Mouse (Mus musculus): ENCODE measurements around the gene Olfr145.

Olfr145 gene

DNA sequence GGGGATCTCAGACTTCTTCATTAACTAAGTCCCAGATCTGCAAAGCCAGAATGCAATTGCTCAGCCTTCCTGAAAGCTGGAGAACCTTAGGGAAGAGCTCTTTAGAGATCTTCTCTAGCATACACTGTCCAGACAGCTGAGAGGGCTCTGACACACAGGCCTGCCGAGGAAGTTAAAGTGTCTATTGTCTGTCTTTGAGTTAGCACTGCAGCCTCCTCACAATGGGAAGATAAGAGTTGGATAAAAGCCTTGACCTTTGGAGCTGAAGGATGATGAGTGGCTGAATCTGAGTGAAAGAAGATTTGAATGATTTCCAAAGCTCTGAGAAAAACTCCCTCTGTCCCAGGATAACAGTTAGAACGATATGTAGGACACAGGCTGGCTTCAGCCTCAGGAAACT is at the start of gene Olfr145:
Gene Olfr145, plus strand, starts transcription at position 64 of the 400 bp plus-strand sequence.
- DNase-seq (ENCODE audit: low read depth, low spot score), result no peak

DNA sequence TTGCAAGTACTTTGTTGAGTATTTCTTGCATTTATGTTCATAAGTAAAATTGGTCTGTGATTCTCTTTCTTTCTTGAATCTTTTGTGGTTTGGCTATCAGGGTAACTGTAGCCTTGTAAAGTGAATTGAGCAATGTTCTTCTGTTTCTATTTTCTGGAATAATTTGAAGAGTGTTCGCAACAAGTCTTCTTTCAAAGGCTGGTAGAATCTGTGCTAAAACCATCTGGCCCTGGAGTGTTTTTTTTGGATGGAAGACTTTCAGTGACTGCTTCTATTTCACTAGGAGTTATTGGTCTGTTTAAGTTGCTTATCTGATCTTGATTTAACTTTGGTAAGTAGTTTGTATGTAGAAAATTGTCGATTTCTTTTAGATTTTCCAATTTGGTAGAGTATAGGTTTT is 47.3 kb upstream of the Olfr145 start:
- no peak for DNase-seq (ENCODE audit: low read depth, low spot score)

DNA sequence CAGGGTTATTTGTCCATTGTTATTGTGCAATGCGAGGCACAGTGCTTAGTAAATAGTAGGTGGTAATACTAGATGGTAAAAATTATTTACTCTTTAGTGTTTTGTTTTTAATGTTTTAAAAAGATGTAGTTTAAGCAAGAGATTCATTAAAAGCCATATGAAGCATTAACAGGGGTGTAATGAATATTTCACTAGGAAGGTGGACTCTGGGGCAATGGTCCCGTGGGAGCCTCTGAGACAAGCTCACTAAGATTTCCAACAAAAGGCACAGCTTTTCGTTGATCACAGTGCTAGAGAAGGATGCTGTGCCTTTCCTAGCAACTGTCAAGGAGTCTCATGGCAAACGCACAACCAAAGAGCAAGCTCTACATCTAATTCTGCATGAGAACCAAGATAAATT is 42.6 kb upstream of the Olfr145 start, which contains the start of gene Olfr877:
Gene Olfr877, plus strand, starts transcription at position 301 of the 400 bp plus-strand sequence.
- no peak for DNase-seq (ENCODE audit: low read depth, low spot score)

DNA sequence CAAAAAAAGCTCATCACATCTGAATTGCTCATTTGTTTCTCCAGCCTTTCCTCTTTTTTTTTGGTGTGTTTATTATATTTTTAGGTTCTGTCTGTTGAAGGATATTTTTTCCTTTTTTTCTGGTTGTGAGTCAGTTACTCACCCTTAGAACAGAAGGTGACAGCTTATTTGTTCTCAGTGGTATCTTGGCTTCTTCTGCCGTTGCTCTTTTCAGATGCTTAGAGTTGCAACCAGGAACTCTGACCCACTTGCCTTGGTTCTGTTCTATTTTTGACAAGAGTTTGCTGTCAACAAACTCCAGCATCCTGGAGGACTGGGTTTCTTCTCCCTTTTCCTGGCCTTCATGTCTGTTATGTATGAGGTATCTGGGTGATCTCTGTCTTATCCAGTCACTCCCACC is 33.2 kb upstream of the Olfr145 start:
- DNase-seq (ENCODE audit: low read depth, low spot score), result no peak

DNA sequence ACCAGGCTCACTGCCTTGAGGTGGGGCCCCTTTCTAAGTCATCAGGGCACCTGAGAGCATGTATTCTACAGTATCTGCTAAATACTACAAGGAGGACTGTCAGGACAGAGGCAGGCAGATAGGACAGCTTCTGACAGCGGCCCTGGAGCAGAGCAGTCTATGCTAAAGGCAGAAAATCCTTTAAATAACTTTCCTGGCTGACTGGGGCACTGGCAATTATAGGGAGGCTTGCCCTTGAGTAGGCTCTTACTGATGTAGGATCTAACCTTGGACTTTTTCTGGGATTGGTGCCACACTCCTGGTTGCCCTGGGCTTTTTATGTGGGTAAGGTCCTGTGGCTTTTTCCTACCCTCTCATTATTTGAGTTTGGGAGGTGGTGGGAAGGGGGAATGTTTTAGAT is 26.3 kb upstream of the Olfr145 start:
- no peak for DNase-seq (ENCODE audit: low read depth, low spot score)

DNA sequence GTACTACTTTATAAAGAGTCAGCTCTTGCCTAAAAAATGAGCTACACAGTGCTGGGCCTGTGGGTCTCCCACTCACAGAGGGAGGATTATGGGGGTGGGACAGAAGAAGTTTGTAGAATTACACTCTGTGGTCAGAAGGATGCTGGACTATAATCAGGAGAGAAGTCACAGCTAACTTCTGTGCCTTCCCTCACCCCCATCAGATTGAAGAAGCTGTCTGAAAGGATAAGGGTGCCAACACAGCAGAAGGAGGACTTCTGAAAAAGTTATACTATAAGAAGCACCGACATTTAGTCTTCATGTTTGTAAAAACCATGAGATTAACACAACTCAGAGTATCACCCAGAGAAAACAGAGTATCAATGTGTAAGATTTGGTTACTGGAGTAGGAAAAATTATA is 25.4 kb upstream of the Olfr145 start:
- DNase-seq (ENCODE audit: low read depth, low spot score), result no peak

DNA sequence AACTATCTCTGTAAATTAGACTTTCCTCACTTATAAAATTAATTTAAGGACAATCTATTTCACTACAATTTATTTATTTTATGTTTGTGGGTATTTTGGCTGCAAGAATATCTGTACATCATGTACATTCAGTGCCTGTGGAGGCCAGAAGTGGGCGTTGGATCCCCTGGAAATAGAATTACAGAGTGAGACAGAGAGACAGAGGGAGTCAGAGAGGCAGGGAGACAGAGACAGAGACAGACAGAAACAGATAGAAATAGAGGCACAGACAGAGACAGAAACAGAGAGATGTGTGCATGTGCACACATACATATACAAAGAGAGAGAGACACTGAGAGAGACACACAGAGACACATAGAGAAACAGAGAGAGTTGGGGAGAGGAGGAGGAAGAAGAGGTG is 25.0 kb upstream of the Olfr145 start:
- no peak for DNase-seq (ENCODE audit: low read depth, low spot score)

DNA sequence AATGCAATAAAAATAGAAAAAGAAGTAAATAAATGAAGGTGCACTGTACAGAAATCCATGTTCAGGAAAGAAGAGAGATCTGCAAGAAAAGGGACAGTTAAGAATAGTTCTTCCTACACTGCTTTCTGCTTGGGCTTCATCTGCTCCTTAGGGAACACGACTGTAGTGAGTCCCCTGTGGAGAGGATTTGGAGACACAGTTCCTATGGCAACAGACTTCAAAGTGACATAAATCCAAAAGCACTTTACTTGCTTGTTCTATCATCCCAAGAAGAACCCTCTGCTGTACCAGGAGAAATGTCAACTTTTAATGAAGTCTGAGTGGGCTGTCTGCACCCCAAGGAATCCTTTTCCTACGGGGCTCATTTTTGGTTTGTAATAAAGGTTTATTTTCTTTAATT is 5.6 kb upstream of the Olfr145 start:
- DNase-seq (ENCODE audit: low read depth, low spot score), result no peak

DNA sequence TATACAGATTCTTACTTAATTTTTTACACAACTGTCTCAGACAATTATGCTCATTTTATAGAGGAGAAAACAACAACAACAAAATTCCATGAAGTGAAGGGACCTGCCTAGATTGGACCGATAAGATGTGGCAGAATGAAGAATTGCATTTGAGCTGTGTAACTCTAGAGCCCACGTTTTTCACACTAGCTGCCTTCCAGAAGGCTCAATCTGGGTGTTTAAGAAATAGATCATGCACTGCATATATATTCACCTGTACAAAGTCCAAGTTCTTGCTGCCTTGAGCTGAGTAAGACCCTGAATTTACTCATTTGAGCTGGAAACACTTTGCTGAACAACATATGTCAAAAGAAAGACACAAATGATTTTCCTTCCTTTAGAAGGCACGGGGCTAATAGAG is 9.0 kb downstream of the Olfr145 start:
- DNase-seq (ENCODE audit: low read depth, low spot score), result no peak

DNA sequence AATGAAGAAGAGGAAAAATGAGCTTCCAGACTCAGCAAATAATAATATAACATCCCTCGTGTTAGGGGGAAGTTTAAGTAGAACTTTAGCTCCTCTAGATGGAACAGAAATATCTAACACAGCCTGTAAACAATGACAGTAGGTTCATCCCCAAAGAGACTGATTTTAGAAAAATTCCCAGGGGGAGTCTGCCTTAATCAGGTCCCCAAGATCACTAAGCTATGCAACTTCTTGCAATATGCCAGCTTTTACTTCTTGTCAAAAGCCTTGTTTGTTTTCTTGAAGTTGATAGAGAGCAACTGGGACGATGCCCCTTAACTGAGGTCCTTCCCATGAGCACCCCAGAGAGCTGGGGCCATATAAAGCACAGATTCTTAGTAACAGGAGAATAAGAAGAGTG is 21.0 kb downstream of the Olfr145 start, which contains the start of gene Olfr878:
Gene Olfr878, plus strand, starts transcription at position 301 of the 400 bp plus-strand sequence.
- no peak for DNase-seq (ENCODE audit: low read depth, low spot score)

DNA sequence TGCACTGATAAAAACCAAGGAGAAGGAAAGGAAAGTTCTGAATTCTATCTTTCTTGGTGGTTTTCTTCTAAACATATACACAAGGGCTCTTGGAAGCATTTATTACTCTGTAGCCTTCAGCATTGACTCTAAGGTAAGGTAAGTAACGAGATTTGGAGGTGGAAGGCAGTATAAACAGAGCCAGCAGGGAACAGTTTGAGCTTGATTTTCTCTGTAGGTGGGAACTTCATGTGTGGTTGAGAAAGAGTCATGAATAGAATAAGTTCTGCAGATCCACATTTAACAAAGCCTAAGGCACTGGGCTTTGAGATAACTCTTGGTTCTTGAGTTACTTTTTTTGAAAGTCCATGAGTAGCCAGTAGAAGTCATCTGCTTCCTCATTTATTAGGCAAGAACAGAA is 21.5 kb downstream of the Olfr145 start:
- DNase-seq (ENCODE audit: low read depth, low spot score), result no peak

DNA sequence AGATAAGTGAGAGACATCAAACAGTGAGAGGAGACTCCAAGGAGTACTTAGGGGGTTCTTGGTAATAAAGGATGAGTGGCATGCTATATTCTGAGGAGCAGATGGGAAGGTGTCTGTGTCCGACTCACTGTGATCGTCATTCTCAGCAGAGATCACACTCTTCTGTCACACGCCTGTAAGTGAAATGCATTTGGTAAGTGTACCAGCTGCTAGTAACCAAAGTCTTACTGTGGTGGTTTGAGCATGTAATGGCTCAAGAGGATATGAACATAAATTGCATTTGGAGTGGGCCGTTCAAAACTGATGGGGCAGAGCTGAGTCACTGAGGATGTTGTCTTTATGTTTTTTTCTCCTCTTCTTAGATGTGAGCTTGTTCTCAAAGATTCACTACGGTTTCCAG is 27.7 kb downstream of the Olfr145 start:
- no peak for DNase-seq (ENCODE audit: low read depth, low spot score)

DNA sequence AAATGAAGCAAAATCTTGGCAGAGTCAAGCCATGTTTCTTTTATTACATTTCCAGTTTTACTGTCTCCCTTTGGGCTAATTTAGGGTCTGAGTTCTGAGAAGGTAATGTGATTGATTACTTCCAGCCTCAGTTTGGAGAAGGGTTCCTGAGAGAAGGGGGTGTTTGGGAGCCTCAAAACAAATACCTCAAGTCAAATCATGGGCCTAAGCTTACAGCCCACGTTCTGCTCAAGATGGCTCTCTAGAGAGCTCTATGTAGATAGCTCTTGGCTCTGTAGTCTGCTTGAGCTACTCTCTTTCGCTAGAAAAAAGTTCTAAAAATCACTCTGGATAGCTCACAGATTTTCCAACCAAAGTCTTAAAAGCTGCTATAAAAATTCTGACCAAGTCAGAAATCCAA is 28.9 kb downstream of the Olfr145 start:
- DNase-seq (ENCODE audit: low read depth, low spot score), result no peak

DNA sequence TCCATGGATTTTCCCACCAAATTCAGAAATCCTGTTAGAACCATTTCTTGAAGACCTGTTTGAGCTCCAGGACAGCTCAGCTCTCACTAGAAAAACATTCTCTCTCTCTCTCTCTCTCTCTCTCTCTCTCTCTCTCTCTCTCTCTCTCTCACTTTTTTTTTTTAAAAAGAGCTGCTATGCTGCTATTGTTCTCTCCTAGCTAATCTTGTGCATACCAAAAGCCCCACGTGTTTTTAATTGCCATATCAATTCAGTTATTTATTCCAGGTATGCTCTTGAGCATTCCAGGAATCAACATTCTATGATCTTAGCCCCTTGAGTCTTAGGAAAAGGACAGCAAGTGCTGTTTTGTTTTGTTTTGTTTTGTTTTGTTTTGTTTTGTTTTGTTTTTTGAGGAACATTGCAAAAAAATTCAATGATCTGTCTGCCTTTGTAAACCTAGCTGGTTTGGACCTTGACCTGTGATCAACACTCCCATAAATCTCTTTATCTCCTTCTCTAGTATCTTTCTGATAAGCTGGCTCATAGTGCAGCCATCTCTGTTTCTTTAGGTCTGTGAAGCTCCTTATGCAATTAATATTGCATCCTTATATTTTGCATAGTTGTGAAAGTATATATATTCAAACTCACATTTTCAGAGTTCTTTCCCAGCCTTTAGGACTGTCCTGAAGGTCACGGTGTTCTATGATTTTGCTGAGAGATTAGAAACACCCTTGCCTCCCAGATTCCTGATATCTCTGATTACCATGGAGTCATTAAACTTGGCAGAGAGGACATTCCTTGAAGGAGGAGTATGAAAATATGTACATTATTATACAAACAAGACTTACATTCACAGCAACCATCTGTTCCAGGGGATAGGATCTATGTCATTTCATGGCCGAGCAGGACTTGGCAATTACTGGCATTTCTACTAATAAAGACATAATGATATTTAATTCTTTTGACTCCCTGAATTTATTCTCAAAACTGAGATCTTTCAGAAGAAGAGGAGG is 29.8 kb downstream of the Olfr145 start:
- no peak for DNase-seq (ENCODE audit: low read depth, low spot score)

DNA sequence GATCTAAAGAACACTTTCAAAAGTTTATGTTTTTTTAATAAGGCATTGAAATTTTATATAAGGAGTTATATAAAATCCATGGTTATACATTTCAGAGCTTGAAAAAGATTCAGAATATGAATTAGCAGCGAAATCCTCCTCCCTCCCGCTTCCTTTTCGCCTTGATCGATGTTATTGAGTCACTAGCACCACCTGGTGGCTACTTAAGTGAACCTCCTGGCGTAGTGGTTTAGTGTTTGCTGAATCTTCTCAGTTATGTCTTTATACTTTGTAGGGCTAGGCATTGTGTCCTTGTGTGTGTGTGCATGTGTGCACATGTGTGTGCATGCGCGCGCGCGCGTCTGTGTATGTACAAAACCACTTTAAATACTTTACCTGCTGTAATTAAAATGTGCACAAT is 36.0 kb downstream of the Olfr145 start:
- DNase-seq (ENCODE audit: low read depth, low spot score), result peak; percentile 57

DNA sequence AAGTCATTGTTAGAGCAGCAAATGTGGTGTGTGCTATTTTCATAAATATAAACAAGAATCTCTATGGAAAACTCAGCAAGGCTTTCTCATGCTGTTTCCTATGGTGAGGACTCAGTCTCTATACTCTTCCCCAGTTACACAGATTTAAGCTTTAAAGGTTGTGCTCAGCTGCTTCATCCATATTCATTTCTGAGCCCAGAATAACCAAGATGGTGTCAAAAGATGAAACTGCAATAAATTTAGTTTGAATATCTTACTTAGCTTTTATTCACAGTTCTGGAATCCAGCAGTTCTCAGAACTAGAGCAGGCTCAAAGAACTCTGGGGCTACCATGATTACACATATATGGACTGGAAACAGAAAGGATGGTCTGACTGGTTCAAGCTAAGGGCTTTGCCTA is 37.6 kb downstream of the Olfr145 start:
- no peak for DNase-seq (ENCODE audit: low read depth, low spot score)

DNA sequence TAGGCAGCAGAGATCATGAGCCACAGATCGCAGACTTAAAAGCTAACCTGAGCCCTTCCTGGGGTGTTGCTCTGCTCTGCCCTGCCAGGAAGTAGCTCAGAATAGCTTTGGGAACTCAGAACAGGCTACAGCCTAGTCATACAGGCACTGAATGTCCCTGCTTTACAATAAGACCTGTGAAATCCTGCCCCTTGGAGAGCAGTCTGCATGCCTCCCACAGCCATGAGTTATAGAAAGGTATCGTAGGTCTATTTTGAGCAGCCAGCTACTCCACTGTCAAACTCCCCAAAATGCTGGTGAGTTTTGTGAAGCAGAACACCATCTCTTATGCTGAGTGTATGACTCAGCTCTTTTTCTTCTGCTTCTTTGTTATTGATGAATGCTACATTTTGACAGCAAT is 44.6 kb downstream of the Olfr145 start:
- DNase-seq (ENCODE audit: low read depth, low spot score), result no peak

All from CD4-positive, CD25-positive, alpha-beta regulatory T cell, adult 2 months (primary cell).